Mouse (Mus musculus) E14TG2a.4 (cell line): ENCODE data around the gene Slc2a10.

Experiments
- H3K27me3 ChIP-seq: 2 replicates; pipeline ENCODE4 v1.6.1; 2014; ENCODE audit warnings: low read length, control low read depth; ENCODE audit not compliant: insufficient read depth
- H3K36me3 ChIP-seq: 2 replicates; pipeline ENCODE4 v1.6.1; 2014; ENCODE audit warnings: low read length, control low read depth; ENCODE audit not compliant: insufficient read depth
- H3K4me1 ChIP-seq: replicated peaks from 2 replicates; pipeline ENCODE4 v1.6.1; 2014; ENCODE audit warnings: low read depth, low read length, control low read depth
- H3K4me3 ChIP-seq: replicated peaks from 2 replicates; pipeline ENCODE4 v1.5.1; 2014; ENCODE audit warnings: mild to moderate bottlenecking, low read length
- H3K9me3 ChIP-seq: 2 replicates; pipeline ENCODE4 v1.6.1; 2014; ENCODE audit warnings: low read length, control low read depth
- CTCF ChIP-seq: conservative IDR thresholded peaks from 2 replicates; pipeline ENCODE4 v1.5.1; 2014; ENCODE audit warnings: low read length
- NANOG ChIP-seq: IDR thresholded peaks from 2 replicates; pipeline ENCODE4 v1.6.1; 2014; ENCODE audit warnings: borderline replicate concordance, low read length, mixed read lengths
- POU5F1 ChIP-seq: IDR thresholded peaks from 2 replicates; pipeline ENCODE4 v1.6.1; 2014; ENCODE audit warnings: low read length, borderline replicate concordance

The Slc2a10 gene

DNA sequence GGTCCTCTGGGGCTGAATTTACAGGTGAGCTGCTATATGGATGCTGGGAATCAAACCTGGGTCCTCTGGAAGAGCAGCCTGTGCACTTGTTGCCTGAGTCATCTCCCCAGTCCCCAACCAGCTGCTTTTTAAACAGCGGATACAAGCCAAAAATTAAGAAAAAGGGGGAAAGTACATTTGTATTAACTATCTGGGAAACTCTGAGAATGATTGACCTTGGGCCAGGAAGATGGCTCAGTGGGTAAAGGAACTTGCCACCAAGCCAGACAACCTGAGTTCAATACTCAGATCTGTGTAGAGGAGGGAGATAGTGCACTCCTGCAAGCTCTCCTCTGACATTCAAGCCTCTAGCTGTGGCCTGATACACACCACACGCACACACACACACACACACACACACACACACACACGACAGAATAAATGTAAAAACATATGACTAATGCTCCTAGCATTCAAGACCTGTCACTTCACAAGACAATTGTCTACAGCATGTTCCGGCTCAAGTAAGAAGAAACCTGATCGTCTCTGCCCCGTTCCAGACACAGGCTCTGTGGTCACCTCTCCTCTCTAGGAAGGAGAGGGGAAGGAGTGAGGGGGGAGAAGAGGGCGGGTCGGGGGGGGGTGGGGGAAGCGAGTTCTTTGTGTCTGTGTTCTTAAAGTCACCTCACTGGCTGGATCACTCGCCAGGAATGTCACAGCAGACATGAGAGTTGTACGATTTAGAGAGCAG lies 56.1 kb downstream of the Slc2a10 start:
- Histone ChIP-seq H3K9me3 (no peaks in the 10 kb centered on the region), H3K4me1 (peaks cover 7% of the 10 kb centered on the region), H3K27me3 (peaks cover 72% of the 10 kb centered on the region), H3K4me3 (no peak overlapping the region), H3K36me3 (no peaks in the 10 kb centered on the region)
- TF ChIP-seq POU5F1 = no peak
- no peak for TF ChIP-seq CTCF
- no peak for TF ChIP-seq NANOG

- Histone ChIP-seq H3K4me3 (no peak overlapping the region), H3K4me1 (peaks cover 7% of the 10 kb centered on the region), H3K27me3 (peaks cover 75% of the 10 kb centered on the region), H3K36me3 (no peaks in the 10 kb centered on the region), H3K9me3 (peaks cover 2% of the 10 kb centered on the region; the same call in 1 of the 2 replicates)
- TF ChIP-seq NANOG = no peak
- no peak for TF ChIP-seq POU5F1
- TF ChIP-seq CTCF = no peak
Observed at GRCm38 (mm10) chr2:165561861-165562260, 58.3 kb downstream of the Slc2a10 start.

GRCm38 (mm10) chr2:165563298-165564058 lies 59.9 kb downstream of the Slc2a10 start:
- peaks cover 66% of the 10 kb centered on the region for H3K27me3 ChIP-seq
- no peak for TF ChIP-seq CTCF
- TF ChIP-seq POU5F1 = no peak
- no peak for TF ChIP-seq NANOG
- peak overlapping the region; percentile 81 for H3K4me3 ChIP-seq
- H3K9me3 ChIP-seq = peaks cover 2% of the 10 kb centered on the region; the same call in 1 of the 2 replicates
- H3K4me1 ChIP-seq = peaks cover 7% of the 10 kb centered on the region
- H3K36me3 ChIP-seq = no peaks in the 10 kb centered on the region

DNA sequence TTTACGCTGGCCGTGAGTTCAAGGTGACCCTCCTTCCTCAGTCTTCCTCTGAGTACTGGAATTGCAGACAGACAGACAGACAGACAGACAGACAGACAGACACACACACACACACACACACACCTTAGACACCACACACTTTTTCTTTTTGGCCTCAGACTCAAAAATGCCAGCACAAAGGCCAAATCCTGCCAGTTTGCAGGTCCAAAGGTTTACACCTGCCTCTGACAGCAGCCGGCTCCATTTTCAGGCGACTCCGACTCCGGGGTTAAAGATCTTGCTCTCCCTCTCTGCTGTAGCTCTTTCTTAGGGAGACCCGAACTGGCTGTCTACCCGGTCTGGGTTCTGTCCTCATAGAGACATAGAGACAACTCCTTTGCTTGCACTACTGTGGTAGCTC lies 60.5 kb downstream of the Slc2a10 start:
- Histone ChIP-seq H3K4me1 (peaks cover 7% of the 10 kb centered on the region), H3K36me3 (no peaks in the 10 kb centered on the region), H3K9me3 (peaks cover 2% of the 10 kb centered on the region; the same call in 1 of the 2 replicates), H3K4me3 (no peak overlapping the region), H3K27me3 (peaks cover 65% of the 10 kb centered on the region)
- TF ChIP-seq POU5F1 = no peak
- TF ChIP-seq NANOG = no peak
- TF ChIP-seq CTCF = no peak

DNA sequence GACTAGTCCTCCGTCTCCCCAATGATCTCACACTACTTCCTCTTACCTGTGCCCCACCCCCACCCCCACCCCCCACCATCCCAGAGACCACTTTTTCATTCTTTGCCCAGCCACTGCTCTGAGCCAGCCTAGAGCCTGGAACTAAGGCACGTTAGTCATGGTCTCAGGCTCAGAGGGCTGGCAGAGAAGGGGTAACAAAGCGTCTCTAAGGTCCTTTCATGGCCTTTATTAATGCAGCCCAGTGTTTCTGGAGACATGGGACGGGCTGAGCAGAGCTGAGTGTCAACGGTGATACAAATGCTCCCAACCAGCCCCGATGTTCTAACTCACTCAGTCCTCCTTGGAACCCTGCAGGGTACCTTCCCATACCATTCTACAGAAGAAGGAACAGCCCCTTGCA lies 61.0 kb downstream of the Slc2a10 start:
- Histone ChIP-seq H3K9me3 (peaks cover 2% of the 10 kb centered on the region; the same call in 1 of the 2 replicates), H3K4me1 (peaks cover 7% of the 10 kb centered on the region), H3K27me3 (peaks cover 61% of the 10 kb centered on the region), H3K36me3 (no peaks in the 10 kb centered on the region), H3K4me3 (no peak overlapping the region)
- TF ChIP-seq CTCF (no peak), POU5F1 (no peak), NANOG (no peak)

- Histone ChIP-seq H3K9me3 (peaks cover 2% of the 10 kb centered on the region; the same call in 1 of the 2 replicates), H3K27me3 (peaks cover 54% of the 10 kb centered on the region), H3K4me3 (no peak overlapping the region), H3K4me1 (peaks cover 15% of the 10 kb centered on the region), H3K36me3 (no peaks in the 10 kb centered on the region)
- no peak for TF ChIP-seq POU5F1
- no peak for TF ChIP-seq CTCF
- no peak for TF ChIP-seq NANOG
Observed at GRCm38 (mm10) chr2:165566898-165567297, 63.3 kb downstream of the Slc2a10 start.

- TF ChIP-seq NANOG = no peak
- TF ChIP-seq POU5F1 = no peak
- Histone ChIP-seq H3K4me3 (no peak overlapping the region), H3K4me1 (peaks cover 15% of the 10 kb centered on the region), H3K27me3 (peaks cover 47% of the 10 kb centered on the region), H3K36me3 (no peaks in the 10 kb centered on the region), H3K9me3 (peaks cover 2% of the 10 kb centered on the region; the same call in 1 of the 2 replicates)
Observed at GRCm38 (mm10) chr2:165567820-165568219, 64.2 kb downstream of the Slc2a10 start.

- peaks cover 2% of the 10 kb centered on the region; the same call in 1 of the 2 replicates for H3K9me3 ChIP-seq
- TF ChIP-seq CTCF = no peak
- H3K36me3 ChIP-seq = no peaks in the 10 kb centered on the region
- H3K4me1 ChIP-seq = peaks cover 8% of the 10 kb centered on the region; the same call in 1 of the 2 replicates
- H3K27me3 ChIP-seq = peaks cover 42% of the 10 kb centered on the region
- no peak overlapping the region for H3K4me3 ChIP-seq
Observed at GRCm38 (mm10) chr2:165568911-165569310, 65.3 kb downstream of the Slc2a10 start.
